Mouse (Mus musculus) Patski (cell line): Measurements from ENCODE around the gene Lrrc75b. TPM values are rescaled to one million over a fixed set of nuclear protein-coding genes. Genes with fewer than 3 reads are reported as not detected.
A peak's percentile ranks its signal among the peaks of the same experiment; 100 is the strongest.

Experiments
- ATAC-seq: fragments of 100-300 bp; one replicate; pipeline ENCODE4 v1.8.0; 2021
- CTCF ChIA-PET: fragments of 350-600 bp; sonication (Branson Sonifier 250); formaldehyde crosslinking; loops from one replicate; lab custom pipeline; 2022; ENCODE audit warnings: inconsistent platforms; lab: Charles Lee
- POLR2A ChIA-PET: fragments of 350-600 bp; sonication (Branson Sonifier 250); formaldehyde crosslinking; loops from one replicate; lab custom pipeline; 2022; ENCODE audit warnings: antibody characterized with exemption, inconsistent platforms; lab: Charles Lee
- DNase-seq: peaks from one replicate; pipeline ENCODE4 v3.0.0-alpha.2; 2011; ENCODE audit warnings: low read depth, low spot score
- H3K27me3 ChIP-seq: fragments of 371-371 bp; one replicate; pipeline ENCODE4 v1.5.1; 2021
- CTCF ChIP-seq: fragments of 100-300 bp; IDR thresholded peaks from one replicate; pipeline ENCODE4 v1.5.1; 2021
- in situ Hi-C: fragments of 300-500 bp; cut with MboI; formaldehyde crosslinking; loops from 3 replicates; pipeline ENCODE4 v1.11.1; 2018; ENCODE audit warnings: low pct_unique_long_range_greater_than_20kb, mixed read lengths
- polyA plus RNA-seq: library from polyadenylated mRNA; unstranded; gene quantifications from one replicate; pipeline ENCODE4 v1.2.3, GENCODE M21; 2021

Gene Lrrc75b
- polyA plus RNA-seq, 1 experiment from 2014 or later, result 2.0 TPM

DNA sequence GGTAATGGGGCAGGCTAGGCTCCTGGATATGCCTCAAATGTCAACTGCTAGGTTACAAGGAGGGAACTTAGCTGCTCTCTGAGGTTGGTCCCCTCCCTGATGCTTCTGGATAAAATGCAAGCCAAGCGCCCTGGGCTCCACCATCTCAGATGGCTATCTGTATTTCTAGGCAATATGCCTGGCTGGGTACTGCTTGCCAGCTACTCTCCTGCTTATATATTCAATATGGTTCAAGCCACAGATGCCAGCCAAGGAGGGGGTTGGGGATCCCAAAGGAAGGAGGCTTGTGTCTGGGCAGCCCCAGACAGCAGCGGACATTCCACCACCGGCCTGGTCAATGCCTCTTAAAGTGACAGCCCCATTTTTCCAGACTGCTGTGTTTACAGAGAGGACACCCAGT lies 1.6 kb downstream of the Lrrc75b start:
- H3K27me3 ChIP-seq, result no peaks in the 10 kb centered on the region
- TF ChIP-seq CTCF, result no peak
- in situ Hi-C loops, result no loop called here
- DNase-seq (no peak), ATAC-seq (no peak)
- ChIA-PET CTCF (interaction anchor here (0.9 kb wide), 1 partner anchor 8 kb away, joined by 3 read pairs; no protein-coding TSS in a partner anchor), POLR2A (interaction anchor here (0.6 kb wide), 1 partner anchor 10 kb away, joined by 3 read pairs; no protein-coding TSS in a partner anchor)

DNA sequence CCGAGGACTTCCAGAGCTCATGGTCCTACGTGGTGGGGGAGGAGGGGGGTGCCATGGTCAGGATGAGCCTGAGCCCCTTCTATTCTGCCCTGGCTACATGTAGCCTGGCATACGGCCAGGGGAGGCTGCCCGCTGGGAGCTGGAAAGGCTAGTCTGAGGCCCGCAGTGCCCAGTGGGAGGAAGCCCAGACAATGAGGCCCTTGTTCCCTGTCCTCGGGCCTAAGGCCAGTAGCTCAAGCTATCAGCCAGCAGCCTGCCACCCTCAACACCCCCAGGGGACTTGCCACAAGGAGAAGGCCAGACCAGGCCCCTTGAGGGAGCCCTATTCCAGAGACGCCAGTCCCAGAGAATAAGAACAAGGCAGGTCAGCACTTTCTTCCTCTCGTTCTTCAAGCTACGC lies 4.1 kb downstream of the Lrrc75b start:
- CTCF ChIA-PET, result interaction anchor here (1.2 kb wide), 1 partner anchor 9 kb away, joined by 5 read pairs; no protein-coding TSS in a partner anchor
- no peak for ATAC-seq
- DNase-seq, result no peak
- POLR2A ChIA-PET, result no interaction called here
- no peaks in the 10 kb centered on the region for H3K27me3 ChIP-seq
- TF ChIP-seq CTCF, result no peak
- in situ Hi-C loops, result no loop called here

DNA sequence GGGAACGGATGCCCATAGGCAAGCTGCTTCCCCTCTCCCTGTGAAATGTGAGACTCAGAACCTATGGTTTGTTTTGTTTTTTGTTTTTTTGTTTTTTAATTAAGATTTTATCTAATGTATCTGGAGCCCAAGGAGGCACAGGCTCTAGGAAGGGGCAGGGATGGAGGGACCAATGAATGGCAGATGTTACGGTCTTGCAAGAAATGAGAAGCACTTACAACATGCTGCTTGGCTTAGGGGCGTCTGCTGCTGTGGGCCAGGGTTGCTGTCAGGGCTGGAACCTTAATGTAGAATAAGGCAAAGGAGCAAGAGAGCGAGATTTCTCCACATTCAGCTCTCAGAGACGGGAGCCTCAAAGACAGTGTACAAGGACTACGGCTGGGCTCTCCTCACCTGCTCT lies 4.6 kb downstream of the Lrrc75b start:
- no peak for TF ChIP-seq CTCF
- ATAC-seq (no peak), DNase-seq (no peak)
- POLR2A ChIA-PET, result interaction anchor here (0.6 kb wide), 1 partner anchor 32 kb away, joined by 3 read pairs; no protein-coding TSS in a partner anchor
- H3K27me3 ChIP-seq, result no peaks in the 10 kb centered on the region
- in situ Hi-C loops, result no loop called here
- CTCF ChIA-PET, result no interaction called here

DNA sequence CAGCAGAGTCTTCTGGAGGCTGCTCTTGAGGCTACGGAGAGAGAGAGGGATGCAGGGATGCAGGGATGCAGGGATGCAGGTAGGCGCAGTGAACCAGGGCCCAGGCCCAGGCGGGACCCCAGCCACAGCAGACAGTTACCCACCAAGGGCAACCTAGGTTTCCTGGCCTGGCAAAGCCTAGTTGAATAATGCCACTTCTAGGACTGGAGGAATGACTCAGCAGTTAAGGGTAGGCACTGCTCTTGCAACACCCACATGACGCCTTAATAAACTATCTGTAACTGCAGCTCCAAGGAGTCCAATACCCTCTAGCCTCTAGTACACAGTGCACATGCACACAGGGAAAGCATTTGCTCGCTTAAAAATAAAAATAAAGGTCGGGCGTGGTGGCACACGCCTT lies 6.0 kb downstream of the Lrrc75b start:
- no peak for TF ChIP-seq CTCF
- DNase-seq (no peak), ATAC-seq (no peak)
- POLR2A ChIA-PET, result no interaction called here
- CTCF ChIA-PET, result no interaction called here
- no peaks in the 10 kb centered on the region for H3K27me3 ChIP-seq
- in situ Hi-C loops, result no loop called here

DNA sequence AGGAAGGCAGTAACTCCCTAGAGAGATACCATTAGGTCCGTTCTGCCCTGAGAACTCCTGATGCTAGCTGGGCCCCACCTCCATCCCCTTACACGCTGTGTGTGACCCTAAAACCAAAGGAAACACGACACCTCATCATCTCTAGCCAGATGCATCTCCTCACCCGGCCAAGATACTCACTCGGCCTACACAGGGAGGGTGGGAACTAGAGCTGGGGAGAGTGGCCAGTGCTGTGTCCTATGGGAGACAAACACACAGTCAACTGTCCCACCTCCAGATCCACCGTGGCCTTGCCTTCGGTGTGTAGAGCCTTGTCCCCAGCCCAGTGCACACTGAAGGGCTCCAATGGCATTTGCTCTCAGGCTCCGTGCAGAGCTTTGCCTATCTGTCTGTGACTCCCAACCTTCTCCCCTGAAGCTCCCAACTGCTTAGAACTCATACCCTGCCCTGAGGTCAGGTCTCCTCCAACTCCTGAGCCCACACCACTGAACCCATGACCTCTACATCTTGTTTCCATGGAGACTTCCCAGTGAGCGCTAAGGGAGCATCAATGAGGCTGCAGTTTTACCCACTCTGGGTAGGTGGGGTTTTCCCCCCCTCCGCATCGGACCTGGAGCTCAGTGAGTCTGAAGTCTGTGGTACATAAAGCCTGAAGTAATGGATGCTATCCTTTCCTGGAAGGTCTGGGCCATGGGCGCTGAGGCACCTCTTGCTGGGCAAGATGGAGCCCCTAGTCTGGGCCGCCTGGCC lies 7.3 kb downstream of the Lrrc75b start:
- TF ChIP-seq CTCF, result no peak
- in situ Hi-C loops, result no loop called here
- DNase-seq (no peak), ATAC-seq (no peak)
- H3K27me3 ChIP-seq, result no peaks in the 10 kb centered on the region
- ChIA-PET POLR2A (no interaction called here), CTCF (no interaction called here)

DNA sequence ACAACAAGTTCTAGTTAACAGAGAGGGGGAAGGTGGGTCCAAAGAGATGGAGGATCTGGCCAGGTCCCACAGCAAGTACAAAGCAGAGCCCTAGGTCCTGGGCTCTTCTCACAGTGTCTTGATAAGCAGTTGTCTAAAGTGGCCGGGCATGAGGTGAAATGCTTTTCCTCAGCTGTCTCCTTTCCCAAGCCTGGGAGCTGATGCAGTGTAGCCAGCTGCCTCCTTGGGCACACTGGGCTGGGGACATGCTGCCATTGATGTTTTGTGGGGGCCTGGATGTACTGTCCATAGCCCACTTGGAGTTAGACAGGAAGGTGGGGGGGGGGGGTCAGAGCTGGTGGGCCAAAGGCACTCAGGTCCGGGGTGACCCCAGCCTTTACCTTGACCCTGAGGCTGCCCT lies 8.0 kb downstream of the Lrrc75b start:
- no peaks in the 10 kb centered on the region for H3K27me3 ChIP-seq
- no peak for TF ChIP-seq CTCF
- DNase-seq, result no peak
- CTCF ChIA-PET, result no interaction called here
- ATAC-seq, result no peak
- in situ Hi-C loops, result no loop called here
- POLR2A ChIA-PET, result interaction anchor here (0.6 kb wide), 1 partner anchor 754 kb away, joined by 4 read pairs; no protein-coding TSS in a partner anchor

DNA sequence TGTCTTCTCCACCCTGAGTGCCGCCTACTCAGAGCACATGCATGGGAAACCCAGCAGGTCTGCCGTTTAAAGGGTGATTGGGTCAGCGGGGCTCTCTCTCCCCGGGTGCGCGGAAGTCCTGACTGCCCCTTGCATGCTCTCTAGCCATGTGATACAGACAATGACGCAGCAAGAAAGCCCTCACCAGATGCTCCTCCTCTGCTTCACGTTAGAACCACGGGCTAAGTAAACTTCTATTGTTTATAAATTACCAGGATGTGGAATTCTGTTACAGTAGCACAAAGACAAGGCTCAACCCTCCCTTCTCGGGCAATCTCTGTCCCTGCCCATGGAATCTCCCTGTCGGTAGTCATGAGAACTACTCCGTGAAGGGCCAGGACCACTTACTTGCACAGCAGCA lies 9.0 kb downstream of the Lrrc75b start:
- POLR2A ChIA-PET, result interaction anchor here (0.6 kb wide), 1 partner anchor 755 kb away, joined by 4 read pairs; no protein-coding TSS in a partner anchor
- TF ChIP-seq CTCF, result no peak
- no peaks in the 10 kb centered on the region for H3K27me3 ChIP-seq
- no peak for DNase-seq
- CTCF ChIA-PET, result no interaction called here
- in situ Hi-C loops, result no loop called here
- no peak for ATAC-seq

DNA sequence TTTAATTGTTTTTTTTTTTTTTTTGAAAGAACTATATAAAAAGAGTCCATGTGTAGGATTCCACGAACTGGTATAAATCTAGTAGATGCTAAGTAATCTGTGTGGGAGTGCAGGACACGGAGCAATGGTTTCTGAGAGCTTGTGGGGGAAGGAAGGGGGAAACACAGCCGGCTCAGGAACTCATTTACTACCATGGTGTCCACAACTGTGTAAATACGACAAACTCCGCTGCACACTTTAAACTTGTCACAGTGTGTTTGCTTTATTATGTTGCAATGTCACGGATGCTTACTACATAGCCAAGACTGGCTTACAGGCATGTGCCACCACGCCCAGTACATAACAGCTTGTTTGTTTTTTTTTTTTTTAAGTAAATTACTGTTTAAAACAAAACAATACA lies 10.2 kb downstream of the Lrrc75b start:
- in situ Hi-C loops, result no loop called here
- TF ChIP-seq CTCF, result no peak
- CTCF ChIA-PET, result interaction anchor here (0.7 kb wide), 1 partner anchor 9 kb away, joined by 3 read pairs; no protein-coding TSS in a partner anchor
- DNase-seq (no peak), ATAC-seq (no peak)
- POLR2A ChIA-PET, result interaction anchor here (0.7 kb wide), 1 partner anchor 112 kb away, joined by 3 read pairs; no protein-coding TSS in a partner anchor
- no peaks in the 10 kb centered on the region for H3K27me3 ChIP-seq

DNA sequence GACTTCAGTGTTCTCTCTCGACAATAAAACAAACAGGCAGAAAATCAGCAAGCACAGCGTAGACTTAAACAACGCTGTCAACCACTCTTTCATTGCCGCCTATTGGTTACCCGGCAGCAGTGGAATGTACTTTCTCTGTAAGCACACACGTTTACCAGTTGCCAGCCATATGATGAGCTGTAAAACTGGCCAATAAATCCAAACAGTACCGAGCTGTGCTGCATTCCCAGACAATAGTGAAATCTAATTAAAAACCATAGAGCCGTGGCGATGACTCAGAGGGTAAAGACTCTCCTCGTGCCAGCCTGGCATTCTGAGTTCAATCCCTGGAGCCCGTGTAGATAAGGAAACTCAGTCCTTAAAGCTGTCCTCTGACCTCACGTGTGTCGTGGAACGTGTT lies 11.6 kb downstream of the Lrrc75b start:
- peak; percentile 84 for DNase-seq
- ChIA-PET CTCF (interaction anchor here (0.9 to 1.0 kb wide), 2 partner anchors 10 to 13 kb away, joined by 3 to 4 read pairs; no protein-coding TSS in a partner anchor), POLR2A (interaction anchor here (0.5 to 0.7 kb wide), 5 partner anchors 10 to 76 kb away, joined by 3 to 5 read pairs (median 3); no protein-coding TSS in a partner anchor)
- in situ Hi-C loops, result no loop called here
- peak; percentile 89 for ATAC-seq
- no peak for TF ChIP-seq CTCF
- no peaks in the 10 kb centered on the region for H3K27me3 ChIP-seq

DNA sequence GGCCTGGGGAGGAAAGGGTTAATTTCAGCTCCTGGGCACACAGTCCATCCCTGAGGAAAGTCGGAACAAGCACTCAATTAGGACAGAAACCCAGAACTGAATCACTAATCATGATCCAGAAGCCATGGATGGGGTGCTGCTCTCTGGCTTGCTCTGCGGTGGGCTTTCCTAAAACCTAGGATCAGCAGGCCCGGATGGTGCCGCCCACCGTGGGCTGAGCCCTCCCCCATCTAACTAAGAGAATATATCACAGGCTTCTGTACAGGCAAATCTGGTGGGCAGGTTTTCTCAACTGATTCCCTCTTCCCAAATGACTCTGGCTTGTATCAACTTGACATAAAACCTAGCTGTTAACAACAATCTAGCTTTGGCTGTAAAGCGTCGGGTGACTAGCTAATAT lies 12.2 kb downstream of the Lrrc75b start:
- TF ChIP-seq CTCF, result no peak
- ATAC-seq, result no peak
- ChIA-PET CTCF (interaction anchor here (0.9 to 1.0 kb wide), 2 partner anchors 9 to 12 kb away, joined by 3 to 4 read pairs; no protein-coding TSS in a partner anchor), POLR2A (interaction anchor here (0.5 kb wide), 1 partner anchor 26 kb away, joined by 3 read pairs; no protein-coding TSS in a partner anchor)
- no peaks in the 10 kb centered on the region for H3K27me3 ChIP-seq
- in situ Hi-C loops, result no loop called here
- no peak for DNase-seq

DNA sequence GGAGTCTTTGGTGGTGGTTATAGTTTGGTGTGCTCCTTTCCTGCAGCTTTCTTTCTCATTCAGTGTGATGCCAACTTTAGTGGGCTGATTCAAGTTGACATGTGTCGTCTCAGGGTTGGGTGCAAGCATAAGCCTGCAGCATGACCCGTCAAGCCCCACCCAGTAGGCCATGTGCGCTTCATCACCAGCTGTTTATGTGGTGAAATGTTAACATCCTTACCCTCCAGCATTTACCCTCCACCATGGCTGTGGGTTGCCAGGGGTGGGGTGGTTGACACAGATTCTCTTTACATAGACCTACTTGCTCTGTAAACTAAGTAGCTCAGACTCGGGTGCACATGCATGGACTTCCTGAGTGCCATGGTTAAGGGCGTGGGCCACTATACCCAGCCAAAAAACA lies 24.0 kb downstream of the Lrrc75b start:
- TF ChIP-seq CTCF, result no peak
- ATAC-seq (no peak), DNase-seq (no peak)
- CTCF ChIA-PET, result interaction anchor here (0.7 to 2.3 kb wide), 2 partner anchors 9 to 12 kb away, joined by 4 read pairs; no protein-coding TSS in a partner anchor
- in situ Hi-C loops, result no loop called here
- POLR2A ChIA-PET, result no interaction called here
- H3K27me3 ChIP-seq, result no peaks in the 10 kb centered on the region
